Mouse (Mus musculus) midbrain, embryonic 14.5 days (tissue): ENCODE results near the gene Efcab9. TPM values are rescaled to one million over a fixed set of nuclear protein-coding genes. Genes with fewer than 3 reads are reported as not detected.

Source experiments
- ATAC-seq: fragments of 200-750 bp; cut with Nextera tagmentation; 2 replicates; pipeline ENCODE4 v1.8.0; 2017; ENCODE audit warnings: moderate number of reproducible peaks, moderate library complexity; ENCODE audit not compliant: low FRiP score, low TSS enrichment
- DNase-seq: peaks from one replicate; pipeline ENCODE4 v3.0.0-alpha.2; 2015
- H3K27ac ChIP-seq: fragments of 300-500 bp; sonication (generic); replicated peaks from 2 replicates; pipeline ENCODE4 v1.5.1; 2014; ENCODE audit warnings: mild to moderate bottlenecking, low read depth, low read length, moderate library complexity
- H3K27me3 ChIP-seq: fragments of 300-500 bp; sonication (generic); 2 replicates; pipeline ENCODE4 v1.6.1; 2014; ENCODE audit warnings: low read length, control low read depth, mixed read lengths; ENCODE audit not compliant: control insufficient read depth, insufficient read depth
- H3K36me3 ChIP-seq: fragments of 300-500 bp; sonication (generic); 2 replicates; pipeline ENCODE4 v1.6.1; 2014; ENCODE audit warnings: low read length, control low read depth; ENCODE audit not compliant: control insufficient read depth, insufficient read depth
- H3K4me1 ChIP-seq: fragments of 300-500 bp; sonication (generic); 2 replicates; pipeline ENCODE4 v1.6.1; 2014; ENCODE audit warnings: mild to moderate bottlenecking, antibody characterized with exemption, low read length, control low read depth; ENCODE audit not compliant: control insufficient read depth, insufficient read depth
- H3K4me2 ChIP-seq: fragments of 300-500 bp; sonication (generic); 2 replicates; pipeline ENCODE4 v1.6.1; 2014; ENCODE audit warnings: mild to moderate bottlenecking, low read length, moderate library complexity
- H3K4me3 ChIP-seq: fragments of 300-500 bp; sonication (generic); replicated peaks from 2 replicates; pipeline ENCODE4 v1.5.1; 2014; ENCODE audit warnings: low read depth, low read length
- H3K9ac ChIP-seq: fragments of 300-500 bp; sonication (generic); replicated peaks from 2 replicates; pipeline ENCODE4 v1.6.1; 2014; ENCODE audit warnings: mild to moderate bottlenecking, low read length, moderate library complexity
- H3K9me3 ChIP-seq: fragments of 300-500 bp; sonication (generic); 2 replicates; pipeline ENCODE4 v1.6.1; 2016; ENCODE audit warnings: low read length, control low read depth, mixed read lengths; ENCODE audit not compliant: control insufficient read depth
- WGBS: fragments of 180-500 bp; shearing (Covaris S2); extraction: QIAGEN DNeasy Blood & Tissue Kit; methylation state at CpG from one replicate; pipeline ENCODE4 v1.1.7; 2014; 5-methylcytosine and 5-hydroxymethylcytosine counted together
- polyA plus RNA-seq: library from polyadenylated mRNA; unstranded; fragments of >200 nt; fragmentation: Nextera tagmentation; extraction: Ambion mirVana; gene quantifications from 2 replicates; pipeline ENCODE4 v1.2.1, GENCODE M21; 2014

The Efcab9 gene
- polyA plus RNA-seq, 1 experiment from 2014 or later, result not detected

- H3K36me3 ChIP-seq, result no peaks in the 10 kb centered on the region
- WGBS, result 68% methylated on average over 13 of the region's 13 CpGs
- H3K9ac ChIP-seq, result no peak overlapping the region
- H3K27me3 ChIP-seq, result no peaks in the 10 kb centered on the region
- no peaks in the 10 kb centered on the region for H3K9me3 ChIP-seq
- ATAC-seq (no peak), DNase-seq (no peak)
- H3K27ac ChIP-seq, result no peak overlapping the region
- no peak overlapping the region for H3K4me2 ChIP-seq
- no peak overlapping the region for H3K4me3 ChIP-seq
- H3K4me1 ChIP-seq, result 0 out of 2 replicates have a peak, but pooled peaks cover 6% of the 10 kb centered on the region
Observed at GRCm38 (mm10) chr11:32552401-32553090, 20.7 kb upstream of the Efcab9 start.

- 66% methylated on average over 12 of the region's 12 CpGs for WGBS
- Histone ChIP-seq H3K27ac (no peak overlapping the region; the same call in 1 of the 2 replicates), H3K4me1 (0 out of 2 replicates have a peak, but pooled peaks cover 6% of the 10 kb centered on the region), H3K27me3 (no peaks in the 10 kb centered on the region), H3K4me3 (no peak overlapping the region), H3K9me3 (no peaks in the 10 kb centered on the region), H3K4me2 (no peak overlapping the region), H3K9ac (no peak overlapping the region), H3K36me3 (no peaks in the 10 kb centered on the region)
- peak; percentile 31 for DNase-seq
- ATAC-seq, result peak; percentile 51
Observed at GRCm38 (mm10) chr11:32551579-32552297, 19.9 kb upstream of the Efcab9 start.

- H3K4me1 ChIP-seq, result 0 out of 2 replicates have a peak, but pooled peaks cover 6% of the 10 kb centered on the region
- no peak overlapping the region for H3K9ac ChIP-seq
- H3K4me3 ChIP-seq, result no peak overlapping the region
- DNase-seq, result no peak
- no peaks in the 10 kb centered on the region for H3K36me3 ChIP-seq
- H3K27me3 ChIP-seq, result no peaks in the 10 kb centered on the region
- no peak for ATAC-seq
- H3K4me2 ChIP-seq, result no peak overlapping the region
- no peak overlapping the region for H3K27ac ChIP-seq
- no peaks in the 10 kb centered on the region for H3K9me3 ChIP-seq
- 91% methylated on average over 4 of the region's 4 CpGs for WGBS
Observed at GRCm38 (mm10) chr11:32551056-32551455, 19.2 kb upstream of the Efcab9 start.

DNA sequence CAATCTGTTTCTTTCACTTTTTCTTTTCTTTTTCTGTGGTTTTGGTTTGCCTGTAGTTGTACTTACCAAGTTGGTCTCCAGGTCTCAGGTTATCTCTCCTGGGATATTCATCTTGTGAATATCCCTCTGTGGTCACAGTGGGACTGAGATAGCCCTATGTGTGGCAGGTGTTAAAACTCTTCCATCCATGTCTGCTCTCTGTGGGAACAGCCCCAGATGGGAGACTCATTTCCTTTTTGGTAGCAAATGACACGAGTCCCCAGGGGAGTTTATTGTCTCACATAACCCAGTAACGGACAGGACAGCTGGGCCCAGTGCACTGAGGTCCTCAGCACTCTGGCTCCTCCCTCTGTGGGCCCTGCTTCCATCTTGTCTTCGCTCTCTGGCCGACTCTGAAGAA is 18.2 kb upstream of the Efcab9 start:
- H3K9me3 ChIP-seq, result no peaks in the 10 kb centered on the region
- no peak overlapping the region for H3K9ac ChIP-seq
- no peaks in the 10 kb centered on the region for H3K36me3 ChIP-seq
- no peaks in the 10 kb centered on the region for H3K27me3 ChIP-seq
- H3K4me1 ChIP-seq, result 0 out of 2 replicates have a peak, but pooled peaks cover 6% of the 10 kb centered on the region
- DNase-seq, result peak; percentile 28
- H3K4me2 ChIP-seq, result no peak overlapping the region
- H3K27ac ChIP-seq, result no peak overlapping the region
- no peak overlapping the region for H3K4me3 ChIP-seq
- WGBS, result 47% methylated on average over 4 of the region's 4 CpGs
- ATAC-seq, result no peak

DNA sequence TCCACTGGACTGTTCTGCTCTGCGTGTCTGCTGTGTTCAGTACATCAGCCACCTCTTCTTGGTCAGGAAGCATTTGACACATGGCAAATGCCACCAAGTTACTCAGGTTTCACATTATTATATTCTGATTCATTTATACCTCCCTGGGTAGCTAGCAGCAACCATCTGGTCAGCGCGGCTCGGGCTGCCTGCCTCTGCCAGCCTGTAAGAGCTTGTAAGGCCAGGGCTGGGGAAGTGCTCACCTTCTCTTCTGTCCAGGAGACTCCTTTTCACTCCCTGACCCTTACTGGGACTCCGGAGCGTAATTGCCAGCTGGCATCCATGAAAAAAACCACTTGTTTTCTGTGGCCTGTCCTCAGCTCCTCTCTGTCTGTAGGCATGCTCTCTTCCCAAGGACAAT is 17.4 kb upstream of the Efcab9 start:
- no peaks in the 10 kb centered on the region for H3K9me3 ChIP-seq
- WGBS, result 58% methylated on average over 6 of the region's 6 CpGs
- H3K9ac ChIP-seq, result no peak overlapping the region
- 0 out of 2 replicates have a peak, but pooled peaks cover 6% of the 10 kb centered on the region for H3K4me1 ChIP-seq
- H3K4me3 ChIP-seq, result no peak overlapping the region
- no peaks in the 10 kb centered on the region for H3K36me3 ChIP-seq
- DNase-seq, result peak; percentile 17
- no peak overlapping the region for H3K4me2 ChIP-seq
- H3K27me3 ChIP-seq, result no peaks in the 10 kb centered on the region
- ATAC-seq, result no peak
- H3K27ac ChIP-seq, result no peak overlapping the region

DNA sequence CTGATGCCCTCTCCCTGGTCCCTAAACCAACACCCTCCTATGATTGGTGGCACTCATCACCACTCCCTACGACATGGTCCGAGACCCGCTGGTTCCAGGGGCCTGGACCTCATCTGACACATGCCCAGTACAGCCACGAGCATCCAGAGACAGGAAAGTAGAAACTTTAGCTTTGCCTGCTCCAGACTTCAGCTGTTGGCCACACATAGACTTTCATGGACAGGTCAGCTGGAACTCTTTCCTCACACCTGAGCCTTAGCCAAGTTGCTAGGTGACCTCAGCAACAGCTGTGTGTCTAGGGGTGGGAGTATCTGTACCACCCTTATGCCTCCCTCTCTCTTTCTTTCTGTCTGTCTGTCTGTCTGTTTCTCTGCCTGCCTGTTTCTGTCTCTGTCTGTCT is 16.4 kb upstream of the Efcab9 start:
- Histone ChIP-seq H3K27ac (no peak overlapping the region), H3K4me2 (no peak overlapping the region), H3K9ac (no peak overlapping the region), H3K36me3 (no peaks in the 10 kb centered on the region), H3K4me3 (no peak overlapping the region), H3K4me1 (0 out of 2 replicates have a peak, but pooled peaks cover 6% of the 10 kb centered on the region), H3K27me3 (no peaks in the 10 kb centered on the region), H3K9me3 (no peaks in the 10 kb centered on the region)
- 95% methylated on average over 4 of the region's 4 CpGs for WGBS
- no peak for ATAC-seq
- DNase-seq, result no peak

GRCm38 (mm10) chr11:32547391-32547947 is 15.6 kb upstream of the Efcab9 start:
- no peak overlapping the region for H3K4me3 ChIP-seq
- H3K27ac ChIP-seq, result no peak overlapping the region
- ATAC-seq, result no peak

GRCm38 (mm10) chr11:32546483-32546882 is 14.6 kb upstream of the Efcab9 start:
- Histone ChIP-seq H3K27me3 (no peaks in the 10 kb centered on the region), H3K4me1 (0 out of 2 replicates have a peak, but pooled peaks cover 6% of the 10 kb centered on the region), H3K27ac (no peak overlapping the region), H3K4me2 (no peak overlapping the region), H3K9ac (no peak overlapping the region), H3K36me3 (no peaks in the 10 kb centered on the region), H3K4me3 (no peak overlapping the region), H3K9me3 (no peaks in the 10 kb centered on the region)
- no peak for ATAC-seq
- 83% methylated on average over 5 of the region's 5 CpGs for WGBS
- no peak for DNase-seq

More at GRCm38 (mm10) chr11:32547391-32547947, 15.6 kb upstream of the Efcab9 start:
- no peak for DNase-seq
- H3K9ac ChIP-seq, result no peak overlapping the region
- no peak overlapping the region for H3K4me2 ChIP-seq
- H3K36me3 ChIP-seq, result no peaks in the 10 kb centered on the region
- H3K9me3 ChIP-seq, result no peaks in the 10 kb centered on the region
- no peaks in the 10 kb centered on the region for H3K27me3 ChIP-seq
- WGBS, result 79% methylated on average over 10 of the region's 10 CpGs
- H3K4me1 ChIP-seq, result 0 out of 2 replicates have a peak, but pooled peaks cover 6% of the 10 kb centered on the region
